Mouse (Mus musculus): ENCODE results near the gene Tmem205.

The Tmem205 gene
- long read RNA-seq, experiment 1, transcript Tmem205-206 (2 exons, 671 nt), result minor isoform, 9 of 824 reads
- long read RNA-seq, experiment 1, transcript Tmem205-201 (4 exons, 785 nt), result major isoform, 628 of 824 reads
- long read RNA-seq, experiment 1, transcript Tmem205-203 (4 exons, 879 nt), result minor isoform, 5 of 824 reads
- long read RNA-seq, experiment 1, partial matches to known transcripts, result 32 of 824 reads
- long read RNA-seq, experiment 1, other reads (novel, unspliced or antisense), result 143 of 824 reads
- long read RNA-seq, experiment 2, transcript Tmem205-201 (4 exons, 785 nt), result major isoform, 382 of 488 reads
- long read RNA-seq, experiment 2, transcript Tmem205-204 (1 exons, 1,707 nt), result minor isoform, 5 of 488 reads
- long read RNA-seq, experiment 2, partial matches to known transcripts, result 14 of 488 reads
- long read RNA-seq, experiment 2, other reads (novel, unspliced or antisense), result 84 of 488 reads

GRCm38 (mm10) chr9:21927208-21927753 lies at the start of gene Tmem205, which contains the start of gene Ccdc159:
TSS of gene Tmem205 (minus strand) at chr9:21927556.
TSS of gene Ccdc159 (plus strand) at chr9:21927471.
- intact Hi-C loops (cut with DNase I), result no loop called here

GRCm38 (mm10) chr9:21976626-21977175 lies 49.3 kb upstream of the Tmem205 start:
- intact Hi-C loops (cut with DNase I), result loop anchor here (10.0 kb wide), 1 partner anchor 168 kb away; no protein-coding TSS in a partner anchor

GRCm38 (mm10) chr9:21969304-21969703 lies 41.9 kb upstream of the Tmem205 start:
- intact Hi-C loops (cut with DNase I), result no loop called here

GRCm38 (mm10) chr9:21968883-21969282 lies 41.5 kb upstream of the Tmem205 start:
- intact Hi-C loops (cut with DNase I), result no loop called here

- intact Hi-C loops (cut with DNase I), result no loop called here
Measured at GRCm38 (mm10) chr9:21963417-21963816, 36.1 kb upstream of the Tmem205 start, which contains the start of gene Epor. TSS of gene Epor (minus strand) at chr9:21963506.

- intact Hi-C loops (cut with DNase I), result no loop called here
Measured at GRCm38 (mm10) chr9:21962416-21963059, 35.2 kb upstream of the Tmem205 start.

- intact Hi-C loops (cut with DNase I), result no loop called here
Measured at GRCm38 (mm10) chr9:21962010-21962409, 34.7 kb upstream of the Tmem205 start.

GRCm38 (mm10) chr9:21961366-21961980 lies 34.1 kb upstream of the Tmem205 start:
- intact Hi-C loops (cut with DNase I), result no loop called here

- intact Hi-C loops (cut with DNase I), result no loop called here
Measured at GRCm38 (mm10) chr9:21960558-21961208, 33.3 kb upstream of the Tmem205 start.

- intact Hi-C loops (cut with DNase I), result no loop called here
Measured at GRCm38 (mm10) chr9:21960135-21960534, 32.8 kb upstream of the Tmem205 start.

- intact Hi-C loops (cut with DNase I), result no loop called here
Measured at GRCm38 (mm10) chr9:21959244-21959643, 31.9 kb upstream of the Tmem205 start.

GRCm38 (mm10) chr9:21958372-21958771 lies 31.0 kb upstream of the Tmem205 start:
- intact Hi-C loops (cut with DNase I), result no loop called here

- intact Hi-C loops (cut with DNase I), result no loop called here
Measured at GRCm38 (mm10) chr9:21955570-21956281, 28.4 kb upstream of the Tmem205 start, which contains the start of gene Swsap1. TSS of gene Swsap1 (plus strand) at chr9:21955755.

- intact Hi-C loops (cut with DNase I), result no loop called here
Measured at GRCm38 (mm10) chr9:21955225-21955569, 27.8 kb upstream of the Tmem205 start.

GRCm38 (mm10) chr9:21954635-21955034 lies 27.3 kb upstream of the Tmem205 start:
- intact Hi-C loops (cut with DNase I), result no loop called here

GRCm38 (mm10) chr9:21953600-21953999 lies 26.2 kb upstream of the Tmem205 start:
- intact Hi-C loops (cut with DNase I), result no loop called here

- intact Hi-C loops (cut with DNase I), result no loop called here
Measured at GRCm38 (mm10) chr9:21951977-21952376, 24.6 kb upstream of the Tmem205 start.

- intact Hi-C loops (cut with DNase I), result no loop called here
Measured at GRCm38 (mm10) chr9:21950322-21950721, 23.0 kb upstream of the Tmem205 start.

GRCm38 (mm10) chr9:21948790-21949189 lies 21.4 kb upstream of the Tmem205 start:
- intact Hi-C loops (cut with DNase I), result no loop called here

GRCm38 (mm10) chr9:21948146-21948545 lies 20.8 kb upstream of the Tmem205 start:
- intact Hi-C loops (cut with DNase I), result no loop called here

All from adrenal gland (tissue).